Mouse (Mus musculus): ENCODE measurements around the gene Tmem184a.

GRCm38 (mm10) chr5:139798168-139798900 is 21.4 kb downstream of the Tmem184a start:
- TF ChIP-seq POLR2A (IDR thresholded peaks at IDR 0.05; ENCODE audit: insufficient read depth, low read depth, low read length) = no peak
- TF ChIP-seq CTCF (IDR thresholded peaks at IDR 0.05; ENCODE audit: insufficient read depth, low read depth, low read length) = no peak

All from olfactory bulb, adult 2 months (tissue).